Mouse (Mus musculus): Measurements from ENCODE around the gene C87436. TPM values are rescaled to one million over a fixed set of nuclear protein-coding genes. Genes with fewer than 3 reads are reported as not detected.

The C87436 gene
- total and polyA plus RNA-seq, 3 experiments, result 11.6 to 18.5 TPM; not detected in 1

DNA sequence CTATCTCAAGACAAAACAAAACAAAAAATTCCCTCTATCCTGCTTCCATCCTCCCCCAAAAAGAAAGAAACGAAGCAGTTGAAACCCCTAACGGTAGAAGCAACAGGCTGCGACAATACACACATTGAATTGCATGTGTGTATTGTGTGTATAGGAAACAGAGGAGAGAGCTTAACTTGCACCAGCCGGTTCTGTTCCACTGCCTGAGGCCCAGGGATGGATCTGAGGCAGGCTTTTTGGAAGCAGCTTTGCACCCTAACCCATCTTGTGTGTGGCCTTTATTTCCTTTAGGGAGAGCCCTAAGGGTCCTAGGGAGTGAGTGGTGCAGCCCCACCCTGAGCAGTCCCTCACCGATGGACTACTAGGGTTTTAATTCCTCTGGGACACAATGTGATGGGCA is 58.4 kb downstream of the C87436 start:
- H3K79me2 ChIP-seq (ENCODE audit: control insufficient read depth, insufficient read depth, low read length, poor library complexity), result no peaks in the 10 kb centered on the region
- no peak for DNase-seq (ENCODE audit: low read depth, low spot score)
- H3K36me3 ChIP-seq (ENCODE audit: control insufficient read depth in 1 of 2, insufficient read depth in 2 of 2, low read length in 2 of 2), result peaks cover 0 to 10% of the 10 kb centered on the region in 2 experiments; a peak in 2 of 4 replicates
- no peak overlapping the region for H3K9ac ChIP-seq (ENCODE audit: control insufficient read depth, low read depth, low read length, poor library complexity, severe bottlenecking)
- H3K4me1 ChIP-seq (ENCODE audit: control insufficient read depth in 1 of 2, insufficient read depth in 2 of 2, low read length in 2 of 2), result peaks cover 0 to 12% of the 10 kb centered on the region in 2 experiments; a peak in 2 of 4 replicates
- no peak overlapping the region for H3K4me3 ChIP-seq (ENCODE audit: control insufficient read depth in 1 of 2, insufficient read depth in 1 of 2, low read depth in 2 of 2, low read length in 2 of 2)
- TF ChIP-seq USF2 (IDR thresholded peaks at IDR 0.05; ENCODE audit: borderline replicate concordance in 1 of 2, insufficient read depth in 1 of 2, low read depth in 1 of 2, low read length in 2 of 2), result no peak
- TF ChIP-seq ZC3H11A (IDR thresholded peaks at IDR 0.05; ENCODE audit: low read depth, low read length), result no peak
- TF ChIP-seq RCOR1 (IDR thresholded peaks at IDR 0.05; ENCODE audit: low read depth, low read length), result no peak
- TF ChIP-seq MYC (IDR thresholded peaks at IDR 0.05; ENCODE audit: low read depth, low read length), result no peak
- TF ChIP-seq MAZ (IDR thresholded peaks at IDR 0.05; ENCODE audit: low read depth, low read length), result no peak
- H3K27me3 ChIP-seq (ENCODE audit: control insufficient read depth in 1 of 2, insufficient read depth in 2 of 2, low read length in 2 of 2), result no peaks in the 10 kb centered on the region
- no peak overlapping the region for H3K27ac ChIP-seq (ENCODE audit: control insufficient read depth, low read depth, low read length)
- H3K9me3 ChIP-seq (replicated peaks; ENCODE audit: insufficient read depth, low read length), result no peaks in the 10 kb centered on the region

DNA sequence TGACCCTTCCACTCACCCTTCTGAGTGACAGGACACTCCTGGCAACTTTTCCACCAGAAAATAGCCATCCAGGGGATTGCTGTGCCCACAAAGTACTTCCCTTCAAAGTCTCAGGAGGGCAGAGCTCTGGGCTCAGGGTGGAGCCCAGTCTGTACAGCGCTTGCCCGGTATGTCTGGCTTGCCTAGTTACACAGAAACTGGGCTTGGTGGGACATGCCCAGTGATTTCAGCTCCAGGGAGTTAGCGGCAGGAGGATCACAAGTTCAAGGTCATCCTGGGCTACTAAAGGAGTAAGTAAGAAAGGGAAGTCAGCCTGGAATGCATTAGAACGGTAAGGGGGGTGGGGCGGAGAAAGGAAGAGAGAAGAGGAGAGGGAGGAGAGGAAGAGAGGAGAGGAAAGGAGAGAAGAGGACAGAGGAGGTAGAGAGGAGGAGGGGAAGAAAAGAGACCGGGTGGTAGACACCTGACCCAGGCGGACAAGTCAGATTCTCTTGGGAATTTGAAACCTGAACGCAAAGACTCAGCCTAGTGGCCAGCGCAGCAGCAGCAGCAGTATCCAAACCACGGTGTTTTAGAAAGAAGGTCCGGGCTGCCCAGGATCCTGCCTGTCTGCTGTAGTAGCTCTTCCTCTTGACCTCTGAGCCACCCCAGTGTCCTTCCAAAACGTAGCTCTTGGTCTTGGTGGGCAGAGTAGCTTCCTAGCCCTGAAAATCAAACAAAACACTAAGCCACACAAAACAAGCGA is 59.1 kb downstream of the C87436 start:
- H3K9ac ChIP-seq (ENCODE audit: control insufficient read depth, low read depth, low read length, poor library complexity, severe bottlenecking), result no peak overlapping the region
- peaks cover 0 to 12% of the 10 kb centered on the region in 2 experiments; a peak in 2 of 4 replicates for H3K4me1 ChIP-seq (ENCODE audit: control insufficient read depth in 1 of 2, insufficient read depth in 2 of 2, low read length in 2 of 2)
- no peak overlapping the region for H3K27ac ChIP-seq (ENCODE audit: control insufficient read depth, low read depth, low read length)
- no peak overlapping the region for H3K4me3 ChIP-seq (ENCODE audit: control insufficient read depth in 1 of 2, insufficient read depth in 1 of 2, low read depth in 2 of 2, low read length in 2 of 2)
- DNase-seq (ENCODE audit: low read depth, low spot score), result no peak
- H3K27me3 ChIP-seq (ENCODE audit: control insufficient read depth in 1 of 2, insufficient read depth in 2 of 2, low read length in 2 of 2), result no peaks in the 10 kb centered on the region
- H3K9me3 ChIP-seq (replicated peaks; ENCODE audit: insufficient read depth, low read length), result no peaks in the 10 kb centered on the region
- peaks cover 0 to 10% of the 10 kb centered on the region in 2 experiments; a peak in 2 of 4 replicates for H3K36me3 ChIP-seq (ENCODE audit: control insufficient read depth in 1 of 2, insufficient read depth in 2 of 2, low read length in 2 of 2)
- TF ChIP-seq RAD21 (IDR thresholded peaks at IDR 0.05; ENCODE audit: low read depth, low read length) (no peak), USF2 (IDR thresholded peaks at IDR 0.05; ENCODE audit: borderline replicate concordance in 1 of 2, insufficient read depth in 1 of 2, low read depth in 1 of 2, low read length in 2 of 2) (no peak), GABPA (IDR thresholded peaks at IDR 0.05; ENCODE audit: low read depth, low read length) (no peak), ZKSCAN1 (IDR thresholded peaks at IDR 0.05; ENCODE audit: low read depth, low read length) (no peak), HCFC1 (IDR thresholded peaks at IDR 0.05; ENCODE audit: low read depth, low read length) (no peak), EP300 (IDR thresholded peaks at IDR 0.05; ENCODE audit: low read depth in 1 of 2, low read length in 2 of 2) (no peak), POLR2AphosphoS5 (IDR thresholded peaks at IDR 0.05; ENCODE audit: borderline replicate concordance, low read depth, low read length) (no peak), MEF2A (IDR thresholded peaks at IDR 0.05; ENCODE audit: extremely low read depth, insufficient replicate concordance, low read depth, low read length, poor library complexity, severe bottlenecking) (no peak), MAZ (IDR thresholded peaks at IDR 0.05; ENCODE audit: low read depth, low read length) (no peak), KAT2A (conservative IDR thresholded peaks at IDR 0.05; ENCODE audit: low read depth, low read length) (no peak), ETS1 (IDR thresholded peaks at IDR 0.05; ENCODE audit: low read depth, low read length) (no peak), RCOR1 (IDR thresholded peaks at IDR 0.05; ENCODE audit: low read depth, low read length) (no peak), POLR2A (IDR thresholded peaks at IDR 0.05; ENCODE audit: control insufficient read depth in 1 of 2, insufficient read depth in 1 of 2, low read depth in 1 of 2, low read length in 2 of 2, poor library complexity in 1 of 2) (no peak), MYB (IDR thresholded peaks at IDR 0.05; ENCODE audit: low read depth, low read length) (no peak), ZC3H11A (IDR thresholded peaks at IDR 0.05; ENCODE audit: low read depth, low read length) (no peak), ZMIZ1 (IDR thresholded peaks at IDR 0.05; ENCODE audit: low read depth, low read length) (no peak), TAL1 (IDR thresholded peaks at IDR 0.05; ENCODE audit: low read length) (no peak)
- H3K79me2 ChIP-seq (ENCODE audit: control insufficient read depth, insufficient read depth, low read length, poor library complexity), result no peaks in the 10 kb centered on the region

Data from MEL (cell line).